Mouse (Mus musculus) heart, adult 11 months (tissue): ENCODE results near the gene Drd1.

Experiments used
- DNase-seq: peaks from one replicate; pipeline ENCODE4 v3.0.0; 2022

Drd1 gene

DNA sequence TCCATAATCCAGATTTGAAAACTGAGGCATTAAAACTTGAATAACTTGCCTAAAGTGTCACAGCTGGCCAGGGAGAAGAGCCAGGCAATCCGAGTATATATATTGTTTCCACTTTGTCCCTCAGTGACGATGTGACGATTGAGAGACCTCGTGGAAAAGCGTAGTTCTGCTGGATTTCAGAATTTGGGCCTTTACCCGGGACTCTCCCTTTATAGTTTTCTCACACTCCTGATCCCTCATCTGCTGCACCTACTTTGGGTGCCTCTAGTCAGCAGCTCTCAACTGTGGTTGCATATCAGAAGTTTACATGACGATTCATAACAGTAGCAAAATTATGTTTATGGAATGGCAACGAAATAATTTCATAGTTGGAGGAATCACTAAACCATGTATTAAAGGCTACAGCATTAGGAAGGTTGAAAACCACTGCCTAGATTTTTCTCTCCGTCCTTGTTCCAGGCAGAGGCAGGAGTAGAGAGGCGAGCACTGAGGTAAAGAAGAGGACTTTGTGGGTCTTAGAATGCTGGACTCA is 17.1 kb upstream of the Drd1 start:
- DNase-seq: peak; percentile 82

DNA sequence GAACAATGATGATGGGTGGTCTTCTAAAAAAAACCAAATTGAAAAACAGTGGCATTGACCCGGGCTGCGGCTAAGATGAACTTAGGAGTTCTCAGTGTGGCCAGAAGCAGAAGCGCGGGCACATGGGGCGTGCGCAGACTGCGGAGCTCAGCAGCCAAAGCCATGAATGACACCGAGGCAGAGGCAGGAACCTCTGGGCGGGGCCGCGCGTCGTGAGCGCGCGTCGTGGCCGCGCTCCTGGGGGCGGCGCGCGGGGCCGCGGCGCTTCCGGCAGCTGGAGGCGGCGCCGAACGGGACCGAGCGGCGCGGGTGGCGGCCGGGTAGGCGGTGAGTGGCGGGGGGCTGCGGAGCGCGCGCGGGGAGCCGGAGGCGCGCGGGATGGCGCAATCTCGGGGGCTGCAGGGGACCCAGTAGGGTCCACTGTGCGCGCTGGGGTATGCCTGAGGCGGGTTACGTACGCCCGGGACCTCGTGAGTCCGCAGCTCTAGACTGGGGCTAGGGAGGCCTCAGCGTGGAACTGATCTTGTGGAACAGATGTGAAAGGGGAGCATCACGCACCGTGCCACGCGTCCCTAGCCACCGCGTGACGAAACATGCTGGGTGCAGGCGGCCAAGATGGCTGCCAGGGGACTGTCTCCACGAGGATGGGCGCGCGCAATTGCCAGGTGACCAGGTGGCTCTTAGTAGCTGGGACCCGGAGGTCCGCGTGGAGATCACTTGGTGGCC is 16.3 kb upstream of the Drd1 start, which contains the start of gene Sfxn1:
Gene Sfxn1 (plus strand): TSS at position 264 of the 726 bp plus-strand sequence.
- DNase-seq: peak; percentile 99

DNA sequence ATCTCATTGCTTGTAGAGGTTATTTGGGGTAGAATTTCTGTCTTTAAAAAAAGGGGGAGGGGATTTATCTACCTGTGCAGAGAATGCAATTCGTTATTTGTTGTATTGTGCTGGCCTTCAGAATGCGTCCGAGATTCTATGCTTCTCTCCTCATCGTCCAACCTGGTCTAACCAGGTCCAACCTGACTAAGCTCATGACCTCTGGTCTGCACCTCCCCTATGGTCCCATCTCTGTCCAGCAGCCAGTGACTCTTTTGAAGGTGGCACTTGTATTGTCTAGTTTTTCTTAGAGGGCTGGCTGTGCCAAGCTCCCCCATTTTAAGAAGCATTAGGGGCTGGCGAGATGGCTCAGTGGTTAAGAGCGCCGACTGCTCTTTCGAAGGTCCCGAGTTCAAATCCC is 15.5 kb upstream of the Drd1 start:
- peak; percentile 91 for DNase-seq

DNA sequence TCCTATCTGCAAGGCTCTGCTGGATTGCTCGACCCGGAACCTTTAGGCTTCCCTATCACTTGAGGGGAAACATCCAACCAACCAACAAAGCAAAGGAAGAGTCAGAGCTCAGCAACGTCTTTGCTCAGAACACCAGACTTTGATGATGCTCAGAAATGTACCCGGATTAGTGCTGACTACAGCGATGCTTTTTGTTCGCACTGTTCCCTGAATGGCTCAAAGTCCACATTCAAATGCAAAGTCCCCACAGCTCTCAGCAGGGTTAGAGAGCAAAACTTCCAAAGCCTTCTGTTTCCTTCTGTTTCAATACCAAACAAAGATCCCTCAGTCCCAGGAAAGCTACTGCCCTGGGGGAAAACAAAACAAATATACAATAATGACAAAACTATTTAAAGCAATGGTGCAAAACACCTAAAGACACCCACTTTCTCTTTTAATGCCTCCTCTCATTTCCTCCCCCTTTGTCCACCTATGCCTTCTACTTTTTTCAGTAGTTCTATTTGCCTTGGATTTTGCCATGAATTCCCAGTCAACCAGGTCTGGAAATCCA is 12.2 kb upstream of the Drd1 start:
- no peak for DNase-seq

DNA sequence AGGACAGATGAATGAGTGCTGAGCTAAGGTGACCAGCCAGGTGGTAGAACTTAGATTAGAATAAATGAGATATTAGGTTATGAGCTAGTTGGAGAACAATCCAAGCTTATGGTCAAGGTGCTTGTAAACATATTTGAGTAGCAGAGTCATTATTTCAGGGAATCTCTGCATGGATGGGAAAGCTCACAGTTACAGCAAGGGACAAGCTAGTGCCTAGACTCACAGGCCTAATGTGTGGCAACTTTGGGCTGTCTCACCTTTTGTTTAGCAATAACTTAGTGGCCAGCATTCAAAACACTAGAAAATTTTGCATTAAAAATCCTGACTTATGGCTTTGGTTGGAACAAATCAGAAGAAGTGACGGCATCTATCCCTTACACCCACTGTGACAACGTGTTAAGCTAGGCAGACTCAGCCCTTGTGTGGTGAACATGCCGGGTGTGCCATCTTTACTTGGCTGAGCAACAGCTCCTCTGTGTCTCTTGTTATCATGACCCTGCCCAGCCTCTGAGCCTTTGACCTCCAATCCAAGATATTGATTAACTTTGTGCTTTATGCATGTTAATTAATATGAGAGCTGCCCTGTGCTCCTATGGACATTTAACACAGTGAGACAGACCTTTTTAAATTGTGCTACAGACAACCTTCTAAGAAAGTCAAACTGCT is 10.7 kb upstream of the Drd1 start:
- peak; percentile 73 for DNase-seq

DNA sequence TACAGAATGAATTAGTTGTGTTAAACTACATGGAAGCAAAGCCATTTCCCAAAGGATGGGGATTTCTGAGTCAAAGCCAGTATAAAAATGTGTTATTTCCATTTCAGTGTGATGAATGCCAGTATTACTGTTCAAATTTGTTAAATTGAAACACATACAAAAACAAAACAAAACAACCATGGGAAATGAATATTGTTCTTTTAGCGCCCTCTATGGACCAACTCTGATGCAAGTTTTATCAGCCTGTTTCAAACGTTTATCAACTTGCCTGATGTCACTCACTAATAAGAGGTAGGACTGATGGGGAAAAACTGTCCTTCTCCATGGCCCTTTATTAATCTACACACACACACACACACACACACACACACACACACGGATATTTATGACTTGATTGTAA is 7.8 kb upstream of the Drd1 start:
- DNase-seq: no peak

DNA sequence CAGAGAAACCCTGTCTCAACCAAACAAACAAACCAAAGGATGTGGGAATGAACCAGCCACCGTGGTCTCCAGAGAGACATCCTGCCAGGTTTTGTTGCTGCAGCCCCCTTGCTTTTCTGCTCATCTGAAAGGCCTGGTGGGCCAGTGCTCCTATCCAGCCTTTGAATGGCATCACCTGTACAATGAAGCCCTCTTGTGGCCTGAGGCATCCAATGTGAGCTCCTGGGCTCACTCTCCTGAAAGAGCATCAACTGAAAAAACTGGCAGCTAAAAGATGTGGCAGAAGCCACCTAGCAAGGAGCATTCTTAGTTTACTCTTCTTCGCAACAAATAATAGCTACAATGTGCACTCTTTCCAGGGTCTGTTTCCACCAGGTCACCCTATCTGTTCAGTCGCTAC is 6.6 kb upstream of the Drd1 start:
- DNase-seq: peak; percentile 82

DNA sequence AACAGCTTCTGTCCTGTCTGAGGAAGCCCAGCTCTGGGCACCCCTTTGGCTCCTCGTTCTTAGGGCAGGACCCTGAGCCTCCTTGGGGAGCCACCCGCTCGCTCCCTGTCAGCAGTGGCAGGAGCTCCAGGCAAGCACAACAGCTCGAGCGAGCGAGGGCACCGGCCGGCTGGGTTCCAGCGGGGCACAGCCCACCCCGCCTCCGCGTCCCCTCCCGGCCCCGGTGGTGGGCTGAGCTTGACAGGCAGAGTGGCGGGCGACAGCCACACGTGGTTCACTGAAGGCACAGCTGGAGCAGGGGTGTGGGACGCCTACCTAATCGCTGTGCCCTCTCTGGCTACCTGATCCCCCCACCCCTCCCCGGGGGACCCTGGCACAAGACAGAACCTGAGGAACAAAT is 543 bp downstream of the Drd1 start:
- peak; percentile 85 for DNase-seq

DNA sequence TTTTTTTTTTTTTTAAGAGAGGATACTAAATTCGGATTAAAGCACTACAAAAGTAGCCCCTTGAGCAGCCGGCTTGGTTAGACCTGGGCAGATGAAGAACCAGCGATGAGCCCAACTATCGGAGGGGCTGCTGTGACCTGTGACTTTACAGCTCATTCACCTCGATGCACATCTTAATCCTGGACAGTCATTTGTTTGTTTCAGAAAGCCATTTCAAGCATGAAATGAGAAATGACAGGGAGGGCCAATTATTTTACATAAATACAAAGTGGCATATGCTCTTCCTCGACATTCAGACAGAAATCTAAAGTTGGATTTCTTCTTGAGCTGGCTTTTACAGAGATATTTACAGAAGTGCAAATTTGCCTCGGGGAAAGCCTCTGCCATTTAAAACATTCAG is 3.9 kb downstream of the Drd1 start:
- DNase-seq: no peak

DNA sequence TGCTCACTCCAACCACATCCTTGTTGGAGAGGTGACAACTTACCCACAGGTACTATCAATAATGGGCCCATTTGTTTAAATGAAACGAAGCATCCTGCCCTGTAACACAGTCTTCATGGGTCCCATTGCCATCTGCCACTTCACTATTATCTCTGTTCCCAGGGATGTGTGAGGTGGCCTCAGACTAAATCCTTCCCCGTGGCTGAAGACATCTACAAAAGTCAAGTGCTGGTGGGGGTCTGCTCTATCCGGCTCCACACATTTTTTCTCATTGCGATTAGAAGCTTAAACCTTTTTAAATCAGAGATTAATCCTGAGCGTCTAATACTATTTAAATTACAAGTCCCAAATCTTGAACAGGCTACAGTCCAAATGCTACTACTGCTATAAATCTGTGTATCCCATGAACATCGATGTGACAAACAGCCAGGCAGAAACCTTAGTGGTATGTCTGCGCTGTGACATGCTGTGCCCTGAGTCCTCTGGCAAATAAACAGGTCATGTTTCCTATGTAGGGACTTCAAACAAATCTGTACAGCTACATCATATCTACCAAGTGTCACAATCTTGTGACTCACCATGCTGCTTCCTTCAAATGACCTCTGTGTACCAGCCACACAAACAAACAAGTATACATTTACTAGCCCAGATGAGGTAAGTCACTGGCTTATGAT is 6.7 kb downstream of the Drd1 start:
- peak; percentile 55 for DNase-seq

DNA sequence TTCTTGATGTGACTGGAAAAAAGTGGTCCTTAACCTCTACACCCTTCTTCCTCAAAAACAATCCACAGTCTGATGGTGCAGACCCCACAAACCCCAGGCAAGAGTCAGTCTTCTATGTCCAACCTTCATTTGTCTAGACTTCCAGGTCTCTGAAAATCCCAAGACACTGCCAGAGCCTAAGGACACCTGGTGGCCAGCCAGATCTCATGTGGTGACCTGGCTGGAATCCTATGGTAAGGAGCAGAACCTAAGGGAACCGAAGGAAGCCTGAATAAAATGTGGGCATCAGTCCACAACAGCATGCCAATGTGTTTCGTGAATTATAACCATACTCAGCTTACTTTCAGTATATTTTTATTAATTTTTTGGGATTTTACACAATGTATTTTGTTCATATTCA is 15.2 kb downstream of the Drd1 start:
- DNase-seq: peak; percentile 21

DNA sequence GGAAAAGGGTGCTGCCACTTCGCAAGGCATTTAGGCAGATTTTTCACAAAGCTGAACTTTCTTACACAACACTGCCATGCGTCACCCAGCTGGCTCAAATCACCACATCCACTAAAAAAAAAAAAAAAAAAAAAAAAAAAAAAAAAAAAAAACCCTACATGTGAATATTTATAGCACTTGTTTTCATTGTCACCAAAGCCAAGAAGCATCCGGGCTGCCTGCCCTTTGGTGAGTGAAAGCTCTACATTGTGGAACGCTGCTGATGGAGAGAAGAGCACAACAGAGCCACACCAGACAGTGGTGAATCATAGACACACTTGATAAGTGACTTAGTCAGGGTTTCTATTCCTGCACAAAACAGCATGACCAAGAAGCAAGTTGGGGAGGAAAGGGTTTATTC is 17.6 kb downstream of the Drd1 start:
- peak; percentile 49 for DNase-seq

DNA sequence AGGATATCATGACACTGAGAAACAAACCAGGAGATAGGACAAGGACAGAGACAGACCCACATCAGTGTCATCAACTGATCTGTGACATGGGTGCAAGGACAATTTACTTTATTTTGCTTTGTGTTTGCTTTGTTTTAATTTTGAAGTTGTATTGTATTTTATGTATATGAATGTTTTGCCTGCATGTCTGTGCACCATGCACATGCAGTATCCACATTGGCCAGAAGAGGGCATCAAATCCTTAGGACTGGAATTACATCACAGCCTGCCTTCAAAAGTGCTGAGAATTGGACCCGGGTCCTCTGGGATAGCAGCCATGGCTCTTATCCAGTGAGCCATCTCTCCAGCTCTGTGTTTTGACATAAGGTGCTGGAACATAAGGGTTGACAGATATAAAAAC is 20.0 kb downstream of the Drd1 start:
- no peak for DNase-seq

DNA sequence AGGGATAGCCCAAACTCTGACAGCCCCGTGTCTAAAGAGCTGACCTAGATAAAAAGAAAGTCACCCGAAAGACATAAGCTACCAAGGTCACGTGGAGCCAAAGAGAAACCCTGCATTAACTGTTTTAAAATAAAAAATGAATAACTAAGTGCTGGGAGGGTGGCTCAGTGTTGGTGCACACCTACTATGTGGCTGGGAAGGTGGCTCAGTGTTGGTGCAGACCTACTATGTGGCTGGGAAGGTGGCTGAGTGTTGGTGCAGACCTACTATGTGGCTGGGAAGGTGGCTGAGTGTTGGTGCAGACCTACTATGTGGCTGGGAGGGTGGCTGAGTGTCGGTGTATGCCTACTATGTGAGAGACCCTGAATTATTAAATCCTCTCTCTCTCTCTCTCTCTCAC is 21.9 kb downstream of the Drd1 start:
- DNase-seq: no peak

DNA sequence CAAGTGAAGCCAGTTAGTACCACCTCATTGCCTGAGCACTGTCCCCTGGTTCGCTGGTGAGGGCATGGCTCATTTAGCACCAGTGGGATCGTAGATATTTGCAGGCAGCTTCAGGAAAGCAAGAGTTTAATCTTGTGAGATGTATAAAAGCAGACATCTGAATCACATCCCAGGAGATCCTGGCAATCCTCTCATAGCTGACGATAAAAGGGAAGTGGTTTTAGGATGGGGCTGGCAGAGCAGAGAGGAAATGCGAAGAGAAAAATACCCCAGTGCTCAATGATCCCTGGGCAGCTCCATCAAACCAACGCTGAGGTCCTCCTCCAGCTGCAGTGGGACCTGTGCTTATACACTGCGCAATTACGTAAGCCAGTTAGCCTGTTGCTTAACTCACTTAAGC is 28.4 kb downstream of the Drd1 start:
- DNase-seq: peak; percentile 55

DNA sequence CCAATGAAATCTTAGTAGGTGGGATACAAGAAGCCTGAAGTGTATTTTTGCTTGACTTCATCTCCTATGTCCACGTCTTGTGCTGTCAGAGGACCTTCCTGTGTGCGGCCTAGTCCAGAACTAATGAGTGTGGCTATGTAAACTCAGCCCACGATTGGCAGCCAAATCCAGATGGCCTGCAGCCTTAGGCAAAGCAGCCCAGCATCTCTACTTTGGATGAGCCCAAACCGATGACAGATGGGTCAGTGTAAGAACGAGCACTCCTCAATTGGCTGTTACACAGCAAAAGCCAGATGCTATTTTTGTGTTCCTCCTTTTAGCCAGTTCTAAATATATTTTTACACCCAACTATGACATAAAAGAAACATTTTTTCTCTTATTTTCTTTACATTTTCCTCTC is 32.2 kb downstream of the Drd1 start:
- DNase-seq: no peak

DNA sequence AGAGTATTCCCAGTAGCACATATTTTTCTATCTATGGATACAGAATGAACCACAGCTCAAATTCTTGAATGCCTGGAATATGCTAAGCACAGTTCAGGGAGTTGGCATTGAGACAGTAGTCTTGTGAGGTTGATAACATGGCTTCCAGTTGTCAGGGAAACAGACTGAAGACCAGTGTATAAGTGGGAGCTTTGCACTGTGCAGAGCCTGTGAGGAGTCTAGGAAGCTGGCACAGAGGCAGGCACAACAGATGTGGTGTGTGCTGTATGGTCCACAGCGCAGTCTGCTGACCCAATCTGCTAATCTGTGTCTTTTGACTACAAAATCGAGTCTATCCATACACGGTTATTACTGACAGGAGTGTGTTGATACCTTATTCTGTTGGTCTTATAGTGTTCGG is 46.8 kb downstream of the Drd1 start:
- no peak for DNase-seq
